Mouse (Mus musculus) CD4-positive naive resting alpha-beta T cell, adult 76 days (primary cell): ENCODE results near the gene Gse1. TPM values are rescaled to one million over a fixed set of nuclear protein-coding genes. Genes with fewer than 3 reads are reported as not detected.

Source experiments
- total RNA-seq: library from RNA; stranded (reverse); gene quantifications from one replicate; pipeline ENCODE4 v1.2.4, GENCODE M21; 2023

Gene Gse1
- total RNA-seq: 55.2 TPM

GRCm38 (mm10) chr8:120227891-120228591 is at the start of gene Gse1:
Gene Gse1, plus strand, starts transcription at chr8:120228456.

GRCm38 (mm10) chr8:120588908-120589771 is 360.9 kb downstream of the Gse1 start, which contains the start of gene Gins2:
Gene Gins2, minus strand, starts transcription at chr8:120589304.

Other genes starting within 250 kb of the Gse1 start
- not detected for gene Crispld2, start 236.0 kb upstream of the Gse1 start, total RNA-seq
- 43.0 TPM for gene Zdhhc7, start 127.0 kb upstream of the Gse1 start, total RNA-seq
- 1.7 TPM for gene 6430548M08Rik, start 114.3 kb upstream of the Gse1 start, total RNA-seq
- gene Fam92b, start 51.0 kb upstream of the Gse1 start, total RNA-seq: not detected